Mouse (Mus musculus) CH12.LX (cell line): ENCODE measurements around the gene Dscam.

Source experiments
- BHLHE40 ChIP-seq: IDR thresholded peaks from 2 replicates; pipeline ENCODE4 v1.6.1; 2011; ENCODE audit warnings: mild to moderate bottlenecking, low read depth, low read length, improper control_type of control experiment
- CTCF ChIP-seq, 2 experiments: IDR thresholded peaks in 1 of 2; conservative IDR thresholded peaks in 1 of 2; 2 replicates each; pipeline ENCODE4 v1.5.1; 2011 to 2012; ENCODE audit warnings: low read depth in 2 of 2, low read length in 2 of 2, improper control_type of control experiment in 1 of 2, inconsistent platforms in 1 of 2, mild to moderate bottlenecking in 1 of 2, moderate library complexity in 1 of 2
- EP300 ChIP-seq: IDR thresholded peaks from 2 replicates; pipeline ENCODE4 v1.6.1; 2011; ENCODE audit warnings: low read length, improper control_type of control experiment
- MAFK ChIP-seq: IDR thresholded peaks from 2 replicates; pipeline ENCODE4 v1.6.1; 2011; ENCODE audit warnings: low read length, improper control_type of control experiment; ENCODE audit not compliant: insufficient replicate concordance
- MAX ChIP-seq: IDR thresholded peaks from 2 replicates; pipeline ENCODE4 v1.6.1; 2011; ENCODE audit warnings: low read length, improper control_type of control experiment
- POLR2A ChIP-seq: IDR thresholded peaks from 2 replicates; pipeline ENCODE4 v1.6.1; 2011; ENCODE audit warnings: low read depth, mild to moderate bottlenecking, improper control_type of control experiment, low read length
- ZMIZ1 ChIP-seq: IDR thresholded peaks from 2 replicates; pipeline ENCODE4 v1.6.1; 2012; ENCODE audit warnings: low read depth, mild to moderate bottlenecking, inconsistent platforms, low read length, improper control_type of control experiment

GRCm38 (mm10) chr16:96995858-96996257 lies 174.7 kb downstream of the Dscam start:
- no peak for TF ChIP-seq CTCF (conservative IDR thresholded peaks at IDR 0.05 in 1 of 2, IDR thresholded peaks at IDR 0.05 in 1 of 2; ENCODE audit: low read depth in 2 of 2, low read length in 2 of 2)
- TF ChIP-seq BHLHE40, result no peak
- no peak for TF ChIP-seq ZMIZ1
- no peak for TF ChIP-seq MAX
- no peak for TF ChIP-seq POLR2A
- no peak for TF ChIP-seq MAFK
- no peak for TF ChIP-seq EP300
